Mouse (Mus musculus) lung, postnatal 0 days (tissue): ENCODE measurements around the gene Ap4e1.

Experiments used
- CTCF ChIP-seq: IDR thresholded peaks from 2 replicates; pipeline ENCODE4 v1.5.1; 2016; ENCODE audit warnings: antibody characterized with exemption, mild to moderate bottlenecking
- EP300 ChIP-seq: IDR thresholded peaks from 2 replicates; pipeline ENCODE4 v1.6.1; 2016; ENCODE audit warnings: antibody characterized with exemption, mild to moderate bottlenecking, control low read depth

DNA sequence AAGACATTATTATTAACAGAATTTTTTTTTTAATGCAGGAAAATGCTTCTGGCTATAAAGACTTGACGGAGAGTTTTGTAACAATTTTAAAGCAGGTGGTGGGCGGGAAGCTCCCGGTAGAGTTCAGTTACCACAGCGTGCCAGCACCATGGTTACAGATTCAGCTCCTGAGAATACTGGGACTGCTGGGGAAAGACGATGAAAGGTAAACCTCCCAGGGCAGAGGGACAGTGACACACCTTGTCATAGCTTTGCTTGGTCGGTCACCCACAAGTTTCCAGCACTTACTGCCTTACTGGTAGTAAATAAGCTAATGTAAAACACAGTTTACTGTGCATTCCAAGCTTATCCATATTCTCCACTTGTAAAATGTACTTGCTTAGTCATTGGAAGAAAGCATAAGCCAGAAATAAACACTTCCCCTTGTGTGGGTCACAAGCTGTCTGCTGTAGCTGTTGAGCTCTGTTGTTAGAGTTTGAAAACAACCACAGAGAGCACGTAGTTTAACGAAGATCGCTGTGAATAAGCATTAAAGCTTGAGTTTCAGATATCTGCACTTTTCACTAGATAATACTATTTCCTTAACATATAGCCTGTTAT lies 26.6 kb downstream of the Ap4e1 start:
- TF ChIP-seq CTCF (no peak), EP300 (no peak)
